Mouse (Mus musculus): ENCODE measurements at regions not wholly inside any gene's neighbourhood (a gene's known extent, or its start where the extent isn't known, plus 50 kb on each side); places are given as distances from the start of the nearest gene placed in this dataset.

DNA sequence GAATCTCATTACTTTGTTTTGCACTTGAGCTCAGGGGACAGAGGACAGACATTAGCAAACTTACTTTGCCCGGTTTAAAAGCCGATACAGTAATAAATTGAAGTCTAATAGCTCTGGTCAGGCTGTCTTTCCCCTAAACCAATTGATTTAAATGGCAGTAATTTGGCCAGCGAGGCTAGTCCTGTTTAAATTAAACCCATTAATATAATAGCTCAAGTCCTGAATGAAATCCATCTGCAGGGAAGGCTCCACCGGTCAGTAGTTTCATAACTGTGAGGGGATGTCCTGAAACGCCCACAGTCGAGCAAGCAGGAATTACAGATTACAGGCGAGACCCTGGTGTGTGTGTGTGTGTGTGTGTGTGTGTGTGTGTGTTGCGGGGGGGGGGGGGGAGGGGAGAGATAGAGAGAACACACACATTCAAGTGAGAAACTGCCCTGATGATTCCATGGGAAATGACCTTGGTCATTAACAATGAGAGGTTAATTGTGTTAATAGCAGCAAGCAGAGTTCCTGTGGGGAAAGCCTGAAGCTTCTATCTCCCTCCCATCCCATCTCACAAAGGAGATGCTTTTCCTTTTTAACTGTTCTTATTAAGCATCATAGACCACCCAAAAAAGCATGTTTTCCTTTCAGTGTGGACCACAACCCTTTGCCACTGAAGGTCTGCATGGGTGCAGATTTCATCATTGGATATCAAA is 294.0 kb upstream of the Tle4 start:
- DNase-seq (ENCODE audit: low spot score), result no peak

DNA sequence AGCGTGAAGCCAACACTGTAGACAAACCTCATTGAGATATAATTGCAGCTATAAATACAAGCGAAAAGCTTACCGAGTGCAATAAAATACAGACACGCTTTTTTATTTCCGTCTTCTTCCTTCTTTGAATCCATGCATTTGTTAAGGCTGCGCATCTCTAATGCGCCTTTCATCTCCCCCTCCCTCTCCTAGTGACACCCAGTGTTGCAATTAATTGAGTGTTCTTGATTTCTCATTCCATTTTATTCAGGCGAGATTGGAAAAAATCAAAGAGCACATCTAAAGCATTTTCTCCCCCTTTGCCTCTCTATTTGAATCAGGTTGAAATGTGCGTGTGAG is 293.2 kb upstream of the Tle4 start:
- no peak for DNase-seq (ENCODE audit: low spot score)

DNA sequence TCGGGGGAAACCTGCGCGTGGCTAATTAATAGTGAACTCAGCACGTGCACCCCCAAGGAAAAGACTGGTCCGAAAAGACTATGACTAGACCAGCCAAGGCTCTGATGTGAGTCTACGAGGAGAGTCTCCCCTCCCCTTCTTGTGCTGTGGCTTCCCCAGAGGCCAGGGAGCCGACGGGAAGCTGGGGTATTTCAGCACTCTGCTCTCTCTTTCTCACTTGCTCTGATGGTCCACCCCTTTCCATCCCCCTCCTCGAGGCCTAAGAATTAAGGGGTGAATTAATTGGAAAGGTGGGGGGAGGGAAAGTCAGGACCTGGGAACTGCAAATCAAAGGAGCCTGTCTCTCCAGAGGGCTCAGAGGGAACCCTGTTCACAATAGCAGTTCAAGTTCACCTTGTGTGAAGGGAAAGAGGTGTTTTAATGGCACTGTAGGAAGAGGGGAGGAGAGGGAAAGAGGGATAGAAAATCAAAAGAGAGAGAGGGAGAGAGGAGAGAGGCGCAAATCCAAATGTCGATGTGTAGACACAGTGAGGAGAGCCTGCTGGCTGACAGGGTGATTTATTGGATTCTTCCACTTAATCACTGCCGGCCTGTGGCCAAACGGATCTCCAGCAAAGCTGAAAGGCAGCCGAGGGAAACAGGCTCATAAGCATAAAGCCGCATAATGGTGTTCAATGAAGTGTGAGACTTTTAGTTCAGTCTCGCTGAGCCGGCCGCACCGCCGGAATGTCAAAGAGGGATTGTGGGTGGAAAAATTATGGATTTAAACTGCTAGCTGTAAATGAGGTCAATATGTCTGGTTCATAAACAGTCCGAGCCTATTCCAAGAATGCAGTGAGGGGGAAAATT is 292.6 kb upstream of the Tle4 start:
- DNase-seq (ENCODE audit: low spot score), result no peak

DNA sequence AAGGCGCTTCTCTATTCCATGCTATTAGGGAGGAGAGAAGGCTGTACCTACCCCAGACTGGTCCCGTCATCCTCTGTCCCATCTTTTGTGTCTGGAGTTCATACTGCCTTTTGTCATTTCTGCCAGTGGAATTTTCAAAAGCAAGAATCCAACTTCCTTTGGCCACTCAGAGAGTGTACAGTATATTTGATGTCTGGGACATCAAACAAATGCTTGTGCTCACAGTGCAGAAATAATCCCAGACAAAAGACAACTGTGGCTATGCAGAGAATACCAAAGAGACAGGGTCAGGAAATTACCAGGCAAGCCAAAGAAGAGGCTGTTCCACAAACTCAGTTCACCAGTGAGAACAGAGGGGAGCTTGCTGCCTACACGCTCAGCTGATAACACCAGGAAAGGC is 291.9 kb upstream of the Tle4 start:
- DNase-seq (ENCODE audit: low spot score), result no peak

DNA sequence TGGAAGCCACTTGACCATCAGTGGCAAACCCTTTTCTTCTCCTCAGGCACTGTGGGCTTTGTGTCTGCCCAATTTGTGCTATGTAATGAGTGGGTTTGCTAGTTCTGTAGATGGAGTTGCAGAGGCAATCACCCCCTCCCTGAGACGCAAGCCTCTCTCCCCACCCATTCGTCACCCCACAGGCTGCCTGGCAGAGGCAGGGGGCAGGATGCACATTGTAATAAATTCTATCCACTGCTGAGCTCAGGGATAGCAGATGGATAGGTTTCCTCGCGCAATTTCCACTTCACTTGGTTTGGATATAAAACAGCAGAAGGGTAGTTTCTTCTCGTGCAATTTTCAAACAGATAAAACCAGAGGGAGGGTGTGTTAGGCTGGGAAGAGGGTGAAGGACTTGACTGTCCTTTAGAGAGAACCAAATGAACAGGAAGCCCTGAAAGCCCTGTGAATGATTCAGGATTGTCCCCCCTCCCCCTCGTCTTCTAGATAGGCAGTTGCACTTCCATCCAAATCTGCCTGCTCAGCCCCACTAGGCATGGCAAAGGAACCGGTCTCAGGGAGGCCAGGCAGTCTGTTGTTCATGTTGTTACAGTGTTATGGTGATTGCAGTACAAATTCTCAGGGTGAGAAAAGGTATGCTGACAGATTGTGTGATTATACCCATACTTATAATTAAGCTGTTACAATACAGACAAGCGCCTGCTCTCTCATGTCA is 286.0 kb upstream of the Tle4 start:
- no peak for DNase-seq (ENCODE audit: low spot score)

DNA sequence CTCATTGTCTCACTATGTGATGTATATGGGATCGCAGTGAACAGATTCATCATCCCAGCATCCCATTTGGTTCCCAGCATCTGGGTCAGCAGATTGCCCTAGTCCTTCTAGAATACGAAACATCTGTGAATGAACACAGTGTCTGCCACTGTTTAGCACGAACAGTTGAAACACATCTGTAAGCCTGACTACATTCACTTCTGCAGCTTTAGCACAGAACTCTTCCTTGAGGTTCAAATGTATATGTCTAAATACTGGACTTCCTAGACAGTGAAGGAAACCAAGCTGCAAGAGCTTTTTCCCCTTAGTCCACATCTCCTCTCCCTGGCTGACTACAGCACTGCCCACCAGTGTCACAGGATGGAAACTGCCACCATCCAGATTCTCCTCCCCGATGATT is 283.0 kb upstream of the Tle4 start:
- no peak for DNase-seq (ENCODE audit: low spot score)

DNA sequence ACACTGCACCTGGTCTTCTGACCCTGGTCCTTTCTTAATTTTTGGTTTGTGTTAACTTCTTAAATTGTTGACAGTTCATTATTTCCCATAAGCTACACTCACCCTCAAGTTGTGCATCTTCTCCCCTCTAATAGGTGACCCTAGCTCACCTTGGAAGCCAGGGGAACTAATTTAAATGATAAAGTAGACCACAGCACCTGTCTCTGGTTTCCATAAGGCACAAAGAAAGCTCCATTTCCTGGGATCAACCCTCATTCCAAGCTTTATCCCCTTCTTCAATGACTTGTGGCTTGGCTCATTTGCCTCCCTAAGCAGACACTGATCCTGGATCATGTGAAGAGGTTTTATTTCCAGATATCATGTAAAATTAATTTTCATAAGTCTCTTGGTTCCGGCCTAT is 276.1 kb upstream of the Tle4 start:
- no peak for DNase-seq (ENCODE audit: low spot score)

DNA sequence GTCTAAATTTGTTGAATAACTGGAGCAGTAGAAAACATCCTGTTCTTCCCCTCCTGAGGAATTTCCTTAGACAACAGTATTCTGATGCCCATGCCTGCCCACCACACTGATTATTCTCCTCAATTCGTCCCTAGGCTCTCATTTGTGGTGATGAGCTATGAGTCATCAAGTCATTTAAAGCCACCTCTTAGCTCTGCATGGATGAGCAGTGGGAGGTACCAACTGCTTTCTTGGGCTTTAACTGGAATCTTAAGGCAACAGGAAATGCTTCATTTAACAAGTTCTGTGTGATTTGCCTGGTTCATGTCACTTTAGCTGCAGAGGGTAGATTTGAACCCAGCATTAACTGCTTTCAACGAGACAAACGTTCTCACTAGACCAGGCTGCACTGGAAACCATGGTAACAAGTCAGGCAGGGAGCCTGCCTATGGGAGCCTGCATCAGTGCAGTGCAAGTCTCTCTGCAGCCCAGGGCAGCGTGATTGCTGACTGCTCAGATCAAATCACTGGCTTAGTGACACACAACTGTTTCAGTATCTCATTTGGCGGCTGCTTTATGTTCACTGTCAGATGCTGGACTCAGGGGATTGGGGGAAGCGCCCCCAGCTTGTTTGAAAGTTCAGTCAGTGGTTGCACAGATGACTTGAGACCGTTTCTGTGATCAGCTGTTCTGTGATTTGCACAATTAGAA is 273.5 kb upstream of the Tle4 start:
- DNase-seq (ENCODE audit: low spot score), result no peak

DNA sequence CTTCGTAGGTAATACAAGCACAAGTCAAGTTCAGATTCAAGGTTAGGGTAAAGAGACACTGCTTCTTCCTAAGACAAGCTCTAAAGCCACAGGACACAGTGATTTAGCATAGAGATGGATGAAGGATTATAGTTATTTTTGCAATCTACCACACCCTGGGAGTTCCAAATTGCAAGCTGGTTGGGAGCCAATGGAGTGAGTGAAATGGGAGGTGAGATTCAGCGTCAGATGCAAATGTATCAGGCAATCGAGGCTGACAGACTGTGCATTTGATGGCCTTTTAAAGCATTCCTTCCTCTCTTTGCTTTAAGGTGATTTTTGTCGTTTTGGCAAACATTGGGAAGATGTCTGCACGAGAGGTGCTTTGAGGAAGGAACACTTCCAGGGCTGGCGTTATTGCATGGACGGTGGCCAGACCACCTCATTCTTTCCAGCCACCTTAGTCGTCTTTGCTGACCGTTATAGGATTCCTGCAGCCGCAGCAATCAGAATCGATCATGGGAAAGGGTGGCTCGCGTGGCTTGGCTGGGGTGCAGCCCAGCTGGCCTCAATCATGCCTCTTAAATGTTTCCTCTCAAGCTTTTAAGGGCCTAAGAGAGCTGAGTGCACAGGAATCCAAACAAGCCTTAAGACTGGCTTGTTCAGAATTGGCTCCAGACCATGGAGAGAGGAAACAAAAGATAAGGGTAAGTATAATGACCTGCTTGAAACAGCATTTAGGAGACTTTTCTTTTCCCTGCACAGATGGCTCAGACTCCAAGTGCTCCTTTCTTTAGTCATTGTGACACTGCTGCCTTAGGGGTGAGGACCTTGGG is 265.0 kb upstream of the Tle4 start:
- DNase-seq (ENCODE audit: low spot score), result no peak

DNA sequence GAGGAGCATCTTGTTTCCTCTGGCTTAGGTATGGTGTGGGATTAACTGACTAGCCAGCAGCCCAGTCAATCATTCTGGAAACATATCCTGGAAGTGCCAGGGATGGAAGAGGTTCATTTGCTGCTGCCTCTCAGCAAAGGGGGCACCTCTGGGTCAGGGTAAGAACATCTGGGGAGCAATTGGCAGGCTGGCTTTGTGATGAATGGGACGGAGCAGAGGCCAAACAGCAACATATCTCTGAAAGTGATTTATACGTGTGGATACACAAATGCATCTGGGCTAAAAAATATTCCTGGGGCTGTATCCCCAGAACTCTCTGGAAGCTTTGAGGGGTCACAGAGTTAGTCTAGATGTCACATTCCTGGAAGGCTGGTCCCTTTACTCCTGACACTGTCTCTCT is 257.2 kb upstream of the Tle4 start:
- DNase-seq (ENCODE audit: low spot score), result no peak

DNA sequence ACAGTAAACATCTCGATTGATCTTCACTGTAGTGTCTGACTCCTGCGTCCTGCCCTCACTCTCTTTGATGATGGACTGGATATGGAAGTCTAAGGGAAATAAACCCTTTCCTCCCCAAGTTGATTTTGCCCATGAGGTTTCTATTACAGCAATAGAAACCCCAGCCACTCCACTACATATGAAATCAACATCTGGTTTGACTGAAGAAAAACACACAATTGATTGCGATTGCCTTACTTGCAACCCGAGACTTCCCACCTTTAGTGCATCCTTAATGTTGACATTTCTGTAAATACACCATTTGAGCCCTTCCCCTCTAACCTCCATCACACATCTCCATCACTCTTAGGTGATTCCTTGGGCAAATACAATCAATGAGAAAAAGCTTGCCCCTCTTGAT is 255.6 kb upstream of the Tle4 start:
- no peak for DNase-seq (ENCODE audit: low spot score)

DNA sequence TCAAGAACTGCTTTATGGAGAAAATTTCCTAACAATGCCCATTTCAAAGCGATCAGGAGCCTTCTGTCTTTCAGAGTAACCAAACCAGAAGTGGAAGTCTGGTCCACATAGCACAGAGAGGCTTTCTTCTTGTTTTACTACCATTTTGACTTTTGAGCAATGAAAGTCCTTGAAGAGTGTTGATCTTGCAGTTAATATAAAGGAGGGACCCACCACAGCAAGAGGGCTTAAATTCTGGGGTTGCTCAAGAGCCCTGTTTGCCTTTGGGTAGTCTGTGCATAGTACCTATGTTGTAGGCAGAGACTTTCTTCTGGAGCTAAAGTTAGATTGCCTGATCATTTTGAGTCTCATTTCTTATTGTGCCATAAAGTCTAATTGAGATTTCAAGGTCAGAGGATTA is 251.7 kb upstream of the Tle4 start:
- no peak for DNase-seq (ENCODE audit: low spot score)

DNA sequence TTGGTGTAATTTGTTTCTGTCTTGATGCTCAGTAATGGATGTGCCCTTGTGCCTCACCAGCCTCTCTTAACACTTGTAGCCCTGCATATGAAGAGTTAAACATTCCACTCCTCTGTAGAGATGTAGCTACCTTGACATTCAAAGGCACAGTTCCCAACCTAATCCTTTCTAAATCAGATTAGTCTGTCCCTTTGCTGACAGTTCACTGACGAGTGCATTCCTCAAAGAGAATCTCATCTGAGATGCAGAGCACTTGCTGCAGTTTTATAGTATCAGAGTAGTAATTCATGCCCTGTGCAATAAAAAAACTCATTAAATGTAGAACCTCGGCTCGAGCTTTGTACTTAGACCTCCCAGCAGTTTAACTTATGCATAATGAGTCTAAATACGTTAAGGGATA is 249.3 kb upstream of the Tle4 start:
- DNase-seq (ENCODE audit: low spot score), result no peak

DNA sequence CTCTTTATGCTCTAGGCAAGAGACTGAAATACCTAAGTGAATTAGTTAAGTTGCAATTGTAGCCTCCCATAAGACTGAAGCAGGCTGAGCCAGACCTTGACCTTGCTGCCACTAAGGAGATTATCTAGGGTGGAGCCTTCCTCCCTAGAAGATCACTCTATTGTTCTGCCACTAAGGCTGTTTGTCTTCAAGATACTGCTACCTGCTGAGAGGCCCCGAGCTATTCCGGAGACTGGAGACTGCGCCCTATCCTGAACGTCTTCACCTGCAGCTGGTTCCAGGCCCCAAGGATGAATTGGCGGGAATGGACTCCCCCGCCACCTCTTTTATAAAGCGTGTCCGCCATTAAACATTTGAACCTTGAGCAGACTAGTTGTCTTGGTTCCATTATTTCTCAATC is 237.8 kb upstream of the Tle4 start:
- no peak for DNase-seq (ENCODE audit: low spot score)

DNA sequence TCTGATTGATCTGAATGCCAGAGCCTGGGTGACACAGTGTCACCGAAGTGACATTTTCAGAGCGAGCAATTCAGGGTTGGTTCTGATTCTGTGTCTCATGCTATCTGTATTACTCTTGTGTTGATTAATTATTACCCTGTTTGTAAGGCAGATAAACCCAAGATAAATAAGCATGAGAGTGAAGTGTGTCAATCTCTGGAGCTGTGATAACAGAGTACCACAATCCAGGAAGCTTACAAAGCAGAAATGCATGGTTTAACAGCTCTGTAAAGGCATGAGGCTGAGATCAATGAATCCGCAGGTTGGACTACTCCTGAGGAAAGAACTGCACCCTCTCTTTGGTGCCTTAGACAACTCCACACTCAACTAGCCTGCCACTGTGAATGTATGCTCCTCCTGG is 218.5 kb upstream of the Tle4 start:
- DNase-seq (ENCODE audit: low spot score), result no peak

DNA sequence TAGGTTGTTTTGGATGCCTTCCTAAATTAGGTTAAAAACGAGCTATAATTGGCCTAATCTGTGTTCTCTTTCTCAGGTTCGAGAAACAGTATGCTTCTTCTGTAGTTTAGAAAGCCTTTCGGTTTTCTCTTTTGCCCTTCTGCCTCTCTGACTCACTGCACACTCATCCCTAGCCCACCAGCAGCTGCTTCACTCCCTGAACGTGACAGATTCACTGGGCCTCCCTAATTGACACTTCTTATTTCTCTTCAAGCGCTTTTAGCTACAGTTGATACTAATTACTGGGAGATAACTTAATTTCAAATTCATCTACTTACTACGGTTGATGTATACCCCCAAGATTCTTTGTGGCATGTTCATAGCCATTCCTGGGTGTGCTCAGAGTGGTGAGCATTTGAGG is 208.9 kb upstream of the Tle4 start:
- no peak for DNase-seq (ENCODE audit: low spot score)

DNA sequence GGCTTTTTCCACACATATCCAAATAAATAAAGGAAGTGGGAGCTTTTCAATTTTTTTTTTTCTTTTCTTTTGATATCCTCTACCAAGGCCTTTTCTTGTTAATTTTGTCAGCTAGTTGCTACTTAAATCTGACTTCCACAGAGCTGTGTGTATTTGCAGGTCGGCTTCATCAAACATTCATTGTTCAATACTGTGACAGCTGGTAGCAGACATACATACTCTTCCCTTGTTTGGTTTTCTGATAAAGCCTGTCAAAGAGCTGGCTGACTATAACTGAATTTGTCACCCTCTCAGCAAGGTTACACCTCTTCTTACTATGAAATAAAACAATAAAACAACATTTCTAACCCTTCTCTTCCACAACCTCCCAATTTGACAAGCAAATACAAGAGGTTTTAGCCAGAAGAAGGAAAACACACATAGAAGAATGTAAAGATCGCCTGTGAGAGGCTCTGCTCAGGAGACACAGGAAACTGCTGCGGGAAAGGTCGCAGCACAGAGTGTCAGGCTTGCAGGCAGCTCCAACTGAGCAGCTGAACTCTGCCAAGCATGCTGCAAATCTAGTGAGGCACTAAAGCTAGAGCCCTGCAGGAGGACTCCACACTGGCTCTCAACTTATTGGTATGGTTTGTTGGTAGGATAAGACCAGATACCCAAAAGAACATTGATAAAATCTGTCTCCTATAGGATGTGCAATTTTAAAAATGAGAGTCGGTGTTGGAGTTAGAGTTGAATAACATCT is 205.2 kb upstream of the Tle4 start:
- no peak for DNase-seq (ENCODE audit: low spot score)

DNA sequence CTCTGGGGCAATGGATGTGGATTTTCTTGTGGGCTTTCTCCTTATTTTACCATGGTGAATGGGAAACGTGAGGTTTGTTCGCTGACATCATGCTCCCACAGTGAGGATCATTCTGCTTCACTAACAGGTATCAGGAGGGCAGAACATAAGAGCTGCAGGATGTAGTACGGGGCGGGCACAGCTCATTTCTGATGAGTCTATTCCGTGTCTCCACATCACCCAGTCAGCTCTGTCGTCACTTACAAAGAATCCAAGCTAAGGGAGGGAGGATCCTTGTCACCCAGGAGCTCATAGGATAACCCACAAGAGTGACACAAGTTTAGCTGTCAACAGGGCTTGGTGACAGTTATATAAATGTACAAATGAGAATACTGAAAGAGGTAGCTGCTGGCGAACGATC is 203.8 kb upstream of the Tle4 start:
- DNase-seq (ENCODE audit: low spot score), result no peak

DNA sequence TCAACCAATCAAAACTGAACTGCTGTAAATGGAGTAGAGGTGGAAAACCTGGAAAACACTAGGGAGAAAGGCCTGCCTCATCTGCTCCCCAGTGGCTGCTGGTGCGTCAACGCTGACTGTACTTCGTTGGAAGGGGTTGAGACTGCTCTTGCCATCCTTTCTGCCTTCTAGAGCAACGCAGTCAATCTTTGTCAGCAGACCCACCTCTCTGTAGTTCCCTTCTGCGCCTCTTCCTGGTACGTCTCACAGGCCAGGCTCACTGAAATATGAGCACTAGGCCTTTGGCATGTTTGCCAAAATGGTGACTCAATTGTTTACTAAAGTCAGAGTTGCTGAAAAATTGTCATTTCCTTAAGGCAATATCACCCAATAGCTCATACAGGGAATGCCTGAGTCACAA is 201.2 kb upstream of the Tle4 start:
- no peak for DNase-seq (ENCODE audit: low spot score)

DNA sequence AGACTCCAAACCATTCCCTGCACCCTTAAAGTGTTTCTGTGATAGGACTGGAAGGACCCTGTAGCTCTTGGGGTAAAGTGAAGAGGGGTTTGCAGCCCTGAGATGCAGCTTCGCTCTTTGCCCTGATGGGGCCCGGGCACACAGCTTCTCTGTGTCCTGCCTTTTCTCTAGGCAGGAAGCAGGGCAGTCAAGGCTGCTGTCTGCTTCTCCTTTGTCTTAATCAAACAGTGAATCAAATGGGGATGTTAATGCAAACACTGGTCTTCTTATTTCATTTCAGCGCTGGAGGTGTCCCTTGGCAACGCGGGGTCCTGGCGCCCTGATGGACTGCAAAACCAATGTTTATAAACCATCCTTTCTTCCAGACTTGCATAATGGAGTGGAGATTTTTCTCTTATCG is 200.6 kb upstream of the Tle4 start:
- DNase-seq (ENCODE audit: low spot score), result no peak

DNA sequence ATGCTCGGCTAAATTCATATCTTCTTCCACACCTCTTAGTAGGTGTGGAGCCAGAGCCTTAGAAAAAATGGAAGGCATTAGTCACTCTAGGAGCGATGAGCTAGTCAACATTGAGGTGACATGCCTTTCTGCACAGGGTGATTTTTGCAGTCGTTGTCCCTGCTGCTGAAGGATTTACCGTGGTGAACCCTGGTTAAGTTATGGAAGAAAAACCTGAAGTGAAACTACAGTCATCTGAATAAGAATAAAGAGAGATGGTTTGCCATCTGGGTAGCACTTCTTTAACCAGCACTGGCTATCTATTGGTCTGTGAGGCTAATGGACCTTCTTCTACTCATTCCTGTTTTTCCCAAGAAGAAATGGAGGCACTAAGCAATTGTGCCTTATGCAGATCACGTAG is 198.1 kb upstream of the Tle4 start:
- DNase-seq (ENCODE audit: low spot score), result no peak

Data from layer of hippocampus, adult 9-10 months (tissue).